Mouse (Mus musculus) stomach, embryonic 15.5 days (tissue): Measurements from ENCODE around the gene Cxcl14. TPM values are rescaled to one million over a fixed set of nuclear protein-coding genes. Genes with fewer than 3 reads are reported as not detected.

Experiments used
- ATAC-seq: fragments of 200-750 bp; cut with Nextera tagmentation; 2 replicates; pipeline ENCODE4 v1.8.0; 2017; ENCODE audit warnings: low read depth, moderate number of reproducible peaks, moderate TSS enrichment; ENCODE audit not compliant: insufficient read depth, low FRiP score
- H3K27ac ChIP-seq: fragments of 300-500 bp; sonication (generic); 2 replicates; pipeline ENCODE4 v1.5.1; 2015; ENCODE audit warnings: mild to moderate bottlenecking, inconsistent platforms
- H3K27me3 ChIP-seq: fragments of 300-500 bp; sonication (generic); replicated peaks from 2 replicates; pipeline ENCODE4 v1.6.1; 2015; ENCODE audit warnings: inconsistent platforms
- H3K36me3 ChIP-seq: fragments of 300-500 bp; sonication (generic); 2 replicates; pipeline ENCODE4 v1.6.1; 2015; ENCODE audit warnings: inconsistent platforms
- H3K4me1 ChIP-seq: fragments of 300-500 bp; sonication (generic); 2 replicates; pipeline ENCODE4 v1.6.1; 2015; ENCODE audit warnings: inconsistent platforms
- H3K4me2 ChIP-seq: fragments of 300-500 bp; sonication (generic); 2 replicates; pipeline ENCODE4 v1.6.1; 2015; ENCODE audit warnings: mild to moderate bottlenecking, inconsistent platforms
- H3K4me3 ChIP-seq: fragments of 300-500 bp; sonication (generic); replicated peaks from 2 replicates; pipeline ENCODE4 v1.5.1; 2015; ENCODE audit warnings: inconsistent platforms
- H3K9ac ChIP-seq: fragments of 300-500 bp; sonication (generic); 2 replicates; pipeline ENCODE4 v1.6.1; 2015; ENCODE audit warnings: inconsistent platforms
- H3K9me3 ChIP-seq: fragments of 300-500 bp; sonication (generic); 2 replicates; pipeline ENCODE4 v1.6.1; 2016; ENCODE audit warnings: inconsistent platforms
- WGBS: fragments of 180-500 bp; shearing (Covaris S2); methylation state at CpG from one replicate; pipeline ENCODE4 v1.1.7; 2015; 5-methylcytosine and 5-hydroxymethylcytosine counted together
- polyA plus RNA-seq: library from polyadenylated mRNA; unstranded; fragments of >200 nt; fragmentation: Nextera tagmentation; extraction: Ambion mirVana; gene quantifications from 2 replicates; pipeline ENCODE4 v1.2.1, GENCODE M21; 2015

The Cxcl14 gene
- polyA plus RNA-seq, 1 experiment from 2014 or later: 13.7 TPM

GRCm38 (mm10) chr13:56288601-56289000, 7.8 kb downstream of the Cxcl14 start:
- Histone ChIP-seq H3K27me3 (peaks cover 23% of the 10 kb centered on the region), H3K27ac (no peak overlapping the region), H3K4me3 (no peak overlapping the region), H3K9ac (no peak overlapping the region), H3K4me1 (0 out of 2 replicates have a peak, but pooled peaks cover 2% of the 10 kb centered on the region), H3K4me2 (no peak overlapping the region), H3K36me3 (no peaks in the 10 kb centered on the region), H3K9me3 (no peaks in the 10 kb centered on the region)
- no peak for ATAC-seq
- WGBS: 39% methylated on average over 4 of the region's 4 CpGs

- Histone ChIP-seq H3K27ac (no peak overlapping the region), H3K27me3 (peaks cover 8% of the 10 kb centered on the region; the same call in 1 of the 2 replicates), H3K9me3 (no peaks in the 10 kb centered on the region), H3K9ac (no peak overlapping the region), H3K36me3 (no peaks in the 10 kb centered on the region), H3K4me3 (no peak overlapping the region), H3K4me1 (0 out of 2 replicates have a peak, but pooled peaks cover 2% of the 10 kb centered on the region), H3K4me2 (no peak overlapping the region)
- WGBS: 85% methylated on average over 9 of the region's 9 CpGs
- ATAC-seq: no peak
These were observed 9.3 kb downstream of the Cxcl14 start for GRCm38 (mm10) chr13:56287091-56287490.

GRCm38 (mm10) chr13:56283321-56283720, 13.0 kb downstream of the Cxcl14 start:
- H3K27me3 ChIP-seq: no peaks in the 10 kb centered on the region
- H3K27ac ChIP-seq: no peak overlapping the region
- H3K4me2 ChIP-seq: no peak overlapping the region
- H3K36me3 ChIP-seq: no peaks in the 10 kb centered on the region
- H3K9me3 ChIP-seq: no peaks in the 10 kb centered on the region
- ATAC-seq: no peak
- no peaks in the 10 kb centered on the region for H3K4me1 ChIP-seq
- no peak overlapping the region for H3K9ac ChIP-seq
- WGBS: 85% methylated on average over 13 of the region's 13 CpGs
- no peak overlapping the region for H3K4me3 ChIP-seq

GRCm38 (mm10) chr13:56280356-56280755, 16.0 kb downstream of the Cxcl14 start:
- H3K4me1 ChIP-seq: no peaks in the 10 kb centered on the region
- no peak overlapping the region for H3K27ac ChIP-seq
- H3K9ac ChIP-seq: no peak overlapping the region
- no peak overlapping the region for H3K4me2 ChIP-seq
- no peaks in the 10 kb centered on the region for H3K36me3 ChIP-seq
- H3K4me3 ChIP-seq: no peak overlapping the region
- ATAC-seq: no peak
- H3K27me3 ChIP-seq: no peaks in the 10 kb centered on the region
- WGBS: 78% methylated on average over 6 of the region's 6 CpGs
- no peaks in the 10 kb centered on the region for H3K9me3 ChIP-seq

DNA sequence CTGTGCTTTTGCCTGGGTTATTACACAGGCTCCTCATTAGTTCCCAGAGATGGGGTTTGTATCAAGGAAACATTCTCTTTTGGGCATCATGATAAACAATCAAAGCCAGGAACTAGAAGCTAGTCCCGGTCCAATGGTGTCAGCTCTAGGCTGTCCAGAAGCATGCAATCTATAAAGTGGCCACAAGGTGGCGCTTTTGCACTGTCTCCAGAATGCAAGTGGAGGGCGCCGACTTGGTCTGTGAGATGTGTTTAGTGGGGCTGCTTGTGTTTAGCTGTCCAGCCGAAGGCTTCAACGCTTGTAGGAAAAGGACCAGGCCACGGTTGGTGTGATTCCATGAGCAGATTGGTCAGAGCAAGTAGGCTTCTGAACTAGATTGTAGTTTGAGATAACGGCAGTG, 16.9 kb downstream of the Cxcl14 start:
- H3K4me1 ChIP-seq: no peaks in the 10 kb centered on the region
- no peak overlapping the region for H3K27ac ChIP-seq
- H3K9ac ChIP-seq: no peak overlapping the region
- no peaks in the 10 kb centered on the region for H3K36me3 ChIP-seq
- 15% methylated on average over 8 of the region's 8 CpGs for WGBS
- no peaks in the 10 kb centered on the region for H3K9me3 ChIP-seq
- no peaks in the 10 kb centered on the region for H3K27me3 ChIP-seq
- H3K4me3 ChIP-seq: no peak overlapping the region
- no peak overlapping the region for H3K4me2 ChIP-seq
- ATAC-seq: peak; percentile 70; the same call in 1 of the 2 replicates

DNA sequence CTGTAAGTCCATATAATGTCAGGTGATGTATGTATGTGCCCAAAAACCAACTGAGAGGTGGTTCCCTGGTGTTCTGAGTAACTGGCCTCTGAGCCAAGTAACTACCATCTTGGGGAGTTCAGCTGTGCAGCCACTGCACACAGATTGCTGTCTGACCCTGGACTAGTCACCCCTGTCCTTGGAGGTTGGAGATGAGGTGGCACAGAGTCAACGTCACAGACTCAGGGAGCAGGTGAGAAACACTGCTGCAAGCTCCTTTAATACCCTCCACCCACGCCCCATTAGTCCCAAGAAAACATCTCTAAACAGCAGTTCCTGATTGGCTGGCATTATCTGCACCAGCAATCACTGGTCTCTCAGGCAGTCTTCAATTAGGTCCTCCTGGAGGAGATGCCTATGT, 21.2 kb downstream of the Cxcl14 start:
- H3K9me3 ChIP-seq: no peaks in the 10 kb centered on the region; the same call in 1 of the 2 replicates
- ATAC-seq: no peak

GRCm38 (mm10) chr13:56270124-56270523, 26.2 kb downstream of the Cxcl14 start:
- Histone ChIP-seq H3K9ac (no peak overlapping the region), H3K4me1 (no peaks in the 10 kb centered on the region), H3K27ac (no peak overlapping the region), H3K9me3 (no peaks in the 10 kb centered on the region; the same call in 1 of the 2 replicates), H3K27me3 (peaks cover 7% of the 10 kb centered on the region; the same call in 1 of the 2 replicates), H3K4me3 (no peak overlapping the region), H3K4me2 (no peak overlapping the region), H3K36me3 (no peaks in the 10 kb centered on the region)
- no peak for ATAC-seq
- 60% methylated on average over 13 of the region's 13 CpGs for WGBS

More for the DNA sequence above, 21.2 kb downstream of the Cxcl14 start:
- Histone ChIP-seq H3K36me3 (no peaks in the 10 kb centered on the region), H3K4me1 (no peaks in the 10 kb centered on the region), H3K4me2 (no peak overlapping the region), H3K9ac (no peak overlapping the region), H3K4me3 (no peak overlapping the region), H3K27me3 (no peaks in the 10 kb centered on the region), H3K27ac (no peak overlapping the region)
- WGBS: 57% methylated on average over 2 of the region's 2 CpGs

DNA sequence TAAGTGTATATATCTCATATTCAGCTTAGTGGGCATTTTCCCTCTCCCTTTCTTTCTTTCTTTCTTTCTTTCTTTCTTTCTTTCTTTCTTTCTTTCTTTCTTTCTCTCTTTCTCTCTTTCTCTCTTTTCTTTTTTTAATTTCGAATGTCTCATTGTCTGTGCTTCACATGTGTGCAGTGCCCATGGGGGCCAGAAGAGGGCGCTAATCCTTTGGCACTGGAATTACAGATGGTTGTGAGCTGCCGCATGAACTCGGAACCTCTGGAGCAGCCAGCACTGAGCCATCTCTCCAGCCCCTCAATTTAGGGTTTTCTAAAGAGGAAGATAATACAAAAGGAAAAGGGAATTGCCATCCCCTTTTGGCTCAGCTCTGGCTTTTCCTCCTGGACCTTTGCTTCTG, 29.0 kb downstream of the Cxcl14 start:
- no peak overlapping the region for H3K4me3 ChIP-seq
- 77% methylated on average over 4 of the region's 4 CpGs for WGBS
- H3K4me1 ChIP-seq: no peaks in the 10 kb centered on the region
- peaks cover 17% of the 10 kb centered on the region for H3K27me3 ChIP-seq
- no peak overlapping the region for H3K27ac ChIP-seq
- no peak overlapping the region for H3K9ac ChIP-seq
- no peaks in the 10 kb centered on the region; the same call in 1 of the 2 replicates for H3K9me3 ChIP-seq
- no peak for ATAC-seq
- no peaks in the 10 kb centered on the region for H3K36me3 ChIP-seq
- no peak overlapping the region for H3K4me2 ChIP-seq

DNA sequence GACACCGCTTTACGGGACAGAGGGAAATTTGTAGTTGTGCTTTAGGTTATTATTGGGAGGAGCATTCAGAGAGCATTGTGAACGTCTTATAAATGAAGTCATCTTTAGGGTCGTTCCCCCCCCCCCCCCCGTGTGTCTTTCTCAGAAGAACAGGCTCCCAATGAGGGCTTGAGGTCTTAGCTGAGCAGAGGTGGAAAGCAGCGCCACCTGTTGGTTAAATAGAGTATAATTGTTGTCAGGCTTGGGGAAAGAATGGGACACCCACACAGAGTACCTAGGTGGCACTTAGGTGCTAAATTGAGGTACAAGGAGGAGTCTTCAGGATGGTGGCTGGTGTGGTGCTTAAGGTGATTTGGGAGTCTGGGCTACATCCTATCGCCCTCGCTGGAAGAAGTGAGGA, 29.9 kb downstream of the Cxcl14 start:
- Histone ChIP-seq H3K9me3 (no peaks in the 10 kb centered on the region; the same call in 1 of the 2 replicates), H3K36me3 (no peaks in the 10 kb centered on the region), H3K9ac (no peak overlapping the region), H3K4me1 (no peaks in the 10 kb centered on the region), H3K27ac (no peak overlapping the region), H3K4me3 (no peak overlapping the region), H3K4me2 (no peak overlapping the region), H3K27me3 (peaks cover 27% of the 10 kb centered on the region)
- 35% methylated on average over 8 of the region's 8 CpGs for WGBS
- no peak for ATAC-seq

DNA sequence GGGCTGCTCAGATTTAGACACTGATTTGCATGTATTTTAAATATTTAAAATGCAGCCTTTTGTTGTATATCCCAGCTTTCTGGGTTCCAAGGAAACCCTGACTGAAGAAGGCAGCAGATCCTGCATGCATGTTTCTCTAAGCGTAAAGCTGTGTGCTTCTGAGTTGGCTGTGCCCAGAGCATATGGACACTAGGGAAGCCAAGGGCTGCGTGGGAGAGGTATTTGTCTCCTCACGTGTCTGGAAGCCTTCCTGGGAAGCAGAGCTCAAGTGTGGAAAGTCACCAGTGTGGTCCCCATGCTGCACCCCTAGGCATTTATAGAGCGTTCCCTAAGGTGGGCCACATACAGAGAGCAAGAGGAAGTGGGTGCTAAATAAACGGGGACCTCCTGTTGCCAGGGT, 30.7 kb downstream of the Cxcl14 start:
- Histone ChIP-seq H3K4me2 (no peak overlapping the region), H3K27ac (no peak overlapping the region), H3K9ac (no peak overlapping the region), H3K27me3 (peaks cover 34% of the 10 kb centered on the region), H3K4me1 (no peaks in the 10 kb centered on the region), H3K4me3 (no peak overlapping the region), H3K9me3 (no peaks in the 10 kb centered on the region), H3K36me3 (no peaks in the 10 kb centered on the region)
- WGBS: 57% methylated on average over 5 of the region's 5 CpGs
- no peak for ATAC-seq

GRCm38 (mm10) chr13:56262269-56262668, 34.1 kb downstream of the Cxcl14 start:
- ATAC-seq: no peak
- no peak overlapping the region for H3K4me3 ChIP-seq
- H3K9me3 ChIP-seq: no peaks in the 10 kb centered on the region
- H3K36me3 ChIP-seq: no peaks in the 10 kb centered on the region
- peaks cover 66% of the 10 kb centered on the region for H3K27me3 ChIP-seq
- WGBS: 47% methylated on average over 4 of the region's 4 CpGs
- no peak overlapping the region for H3K4me2 ChIP-seq
- H3K4me1 ChIP-seq: peaks cover 10% of the 10 kb centered on the region
- H3K27ac ChIP-seq: no peak overlapping the region
- H3K9ac ChIP-seq: no peak overlapping the region

GRCm38 (mm10) chr13:56260344-56260780, 36.0 kb downstream of the Cxcl14 start:
- H3K4me2 ChIP-seq: no peak overlapping the region
- no peak overlapping the region for H3K4me3 ChIP-seq
- 4% methylated on average over 17 of the region's 17 CpGs for WGBS
- no peak overlapping the region for H3K9ac ChIP-seq
- peaks cover 10% of the 10 kb centered on the region for H3K4me1 ChIP-seq
- ATAC-seq: no peak
- H3K9me3 ChIP-seq: no peaks in the 10 kb centered on the region
- peaks cover 77% of the 10 kb centered on the region for H3K27me3 ChIP-seq
- no peaks in the 10 kb centered on the region for H3K36me3 ChIP-seq
- H3K27ac ChIP-seq: no peak overlapping the region

GRCm38 (mm10) chr13:56259926-56260250, 36.5 kb downstream of the Cxcl14 start:
- H3K4me3 ChIP-seq: no peak overlapping the region
- WGBS: 6% methylated on average over 5 of the region's 5 CpGs
- no peaks in the 10 kb centered on the region for H3K36me3 ChIP-seq
- no peak for ATAC-seq
- H3K27me3 ChIP-seq: peaks cover 82% of the 10 kb centered on the region
- peaks cover 10% of the 10 kb centered on the region for H3K4me1 ChIP-seq
- H3K9me3 ChIP-seq: no peaks in the 10 kb centered on the region
- H3K9ac ChIP-seq: no peak overlapping the region
- H3K4me2 ChIP-seq: no peak overlapping the region
- H3K27ac ChIP-seq: no peak overlapping the region
